Mouse (Mus musculus) CH12.LX (cell line): Measurements from ENCODE around the gene Map4k5. TPM values are rescaled to one million over a fixed set of nuclear protein-coding genes. Genes with fewer than 3 reads are reported as not detected.

Source experiments
- DNase-seq: peaks from one replicate; pipeline ENCODE4 v3.0.0-alpha.2; 2013; ENCODE audit errors: extremely low read depth
- H3K27ac ChIP-seq: 2 replicates; pipeline ENCODE4 v1.5.1; 2012; ENCODE audit warnings: low read depth, mild to moderate bottlenecking, control low read depth, moderate library complexity; ENCODE audit not compliant: insufficient read depth
- H3K27me3 ChIP-seq: replicated peaks from 2 replicates; pipeline ENCODE3; 2012; ENCODE audit warnings: inconsistent platforms
- H3K36me3 ChIP-seq, 2 experiments: replicated peaks in 1 of 2; 2 replicates each; pipeline versions ENCODE3 to v1.6.1; 2012; ENCODE audit warnings: inconsistent platforms in 1 of 2, low read length in 1 of 2, mild to moderate bottlenecking in 1 of 2, mixed read lengths in 1 of 2, moderate library complexity in 1 of 2; ENCODE audit not compliant: control insufficient read depth in 1 of 2, insufficient read depth in 1 of 2
- H3K4me1 ChIP-seq, 2 experiments: 2 replicates each; pipeline ENCODE4 v1.6.1; 2012; ENCODE audit warnings: inconsistent platforms in 1 of 2, moderate library complexity in 1 of 2; ENCODE audit not compliant: insufficient read depth in 2 of 2, control insufficient read depth in 1 of 2
- H3K4me2 ChIP-seq: 2 replicates; pipeline ENCODE4 v1.6.1; 2012; ENCODE audit warnings: low read depth, mild to moderate bottlenecking, control low read depth; ENCODE audit not compliant: poor library complexity, insufficient read depth, severe bottlenecking
- H3K4me3 ChIP-seq, 3 experiments: fragments of 150-350 bp in 1 of 3; sonication (generic) in 1 of 3; replicated peaks in 1 of 3; 2 replicates each; pipeline versions ENCODE3 to v1.5.1; 2011 to 2012; ENCODE audit warnings: low read depth in 2 of 3, low read length in 2 of 3, mild to moderate bottlenecking in 2 of 3, moderate library complexity in 2 of 3, control low read depth in 1 of 3, improper control_type of control experiment in 1 of 3, inconsistent platforms in 1 of 3, mixed read lengths in 1 of 3; ENCODE audit not compliant: poor library complexity in 1 of 3
- H3K79me2 ChIP-seq: replicated peaks from 2 replicates; pipeline ENCODE4 v1.6.1; 2012; ENCODE audit warnings: mild to moderate bottlenecking, moderate library complexity; ENCODE audit not compliant: control insufficient read depth, poor library complexity, insufficient read depth, severe bottlenecking; ENCODE audit errors: extremely low read depth
- H3K9ac ChIP-seq: 2 replicates; pipeline ENCODE4 v1.6.1; 2012; ENCODE audit warnings: low read depth, mild to moderate bottlenecking, control low read depth, moderate library complexity; ENCODE audit not compliant: insufficient read depth
- H3K9me3 ChIP-seq: replicated peaks from 2 replicates; pipeline ENCODE3; 2012; ENCODE audit warnings: low read length, inconsistent platforms, mixed read lengths
- CHD1 ChIP-seq: IDR thresholded peaks from 2 replicates; pipeline ENCODE4 v1.6.1; 2012; ENCODE audit warnings: low read depth, low read length, improper control_type of control experiment, inconsistent platforms
- CHD2 ChIP-seq: IDR thresholded peaks from 2 replicates; pipeline ENCODE4 v1.6.1; 2011; ENCODE audit warnings: low read length, improper control_type of control experiment
- CTCF ChIP-seq, 2 experiments: IDR thresholded peaks in 1 of 2; conservative IDR thresholded peaks in 1 of 2; 2 replicates each; pipeline ENCODE4 v1.5.1; 2011 to 2012; ENCODE audit warnings: low read depth in 2 of 2, low read length in 2 of 2, improper control_type of control experiment in 1 of 2, inconsistent platforms in 1 of 2, mild to moderate bottlenecking in 1 of 2, moderate library complexity in 1 of 2
- E2F4 ChIP-seq: IDR thresholded peaks from 2 replicates; pipeline ENCODE4 v1.6.1; 2011; ENCODE audit warnings: low read depth, low read length, improper control_type of control experiment; ENCODE audit not compliant: insufficient replicate concordance
- ELF1 ChIP-seq: IDR thresholded peaks from 2 replicates; pipeline ENCODE4 v1.6.1; 2014; ENCODE audit warnings: low read depth, mild to moderate bottlenecking, inconsistent platforms, low read length, improper control_type of control experiment
- ETS1 ChIP-seq: conservative IDR thresholded peaks from 2 replicates; pipeline ENCODE4 v1.6.1; 2012; ENCODE audit warnings: low read depth, mild to moderate bottlenecking, inconsistent platforms, low read length, improper control_type of control experiment, moderate library complexity
- HCFC1 ChIP-seq: IDR thresholded peaks from 2 replicates; pipeline ENCODE4 v1.6.1; 2012; ENCODE audit warnings: low read depth, mild to moderate bottlenecking, inconsistent platforms, low read length, improper control_type of control experiment
- IRF4 ChIP-seq: IDR thresholded peaks from 2 replicates; pipeline ENCODE4 v1.6.1; 2014; ENCODE audit warnings: low read depth, mild to moderate bottlenecking, inconsistent platforms, low read length, improper control_type of control experiment
- JUN ChIP-seq: IDR thresholded peaks from 2 replicates; pipeline ENCODE4 v1.6.1; 2011; ENCODE audit warnings: low read depth, mild to moderate bottlenecking, low read length, improper control_type of control experiment, moderate library complexity; ENCODE audit not compliant: insufficient read depth
- KAT2A ChIP-seq: IDR thresholded peaks from 2 replicates; pipeline ENCODE4 v1.6.1; 2012; ENCODE audit warnings: low read length, improper control_type of control experiment, inconsistent platforms; ENCODE audit not compliant: insufficient replicate concordance
- MAFK ChIP-seq: IDR thresholded peaks from 2 replicates; pipeline ENCODE4 v1.6.1; 2011; ENCODE audit warnings: low read length, improper control_type of control experiment; ENCODE audit not compliant: insufficient replicate concordance
- MEF2A ChIP-seq: IDR thresholded peaks from 2 replicates; pipeline ENCODE4 v1.6.1; 2014; ENCODE audit warnings: low read depth, mild to moderate bottlenecking, inconsistent platforms, low read length, improper control_type of control experiment, borderline replicate concordance
- MYC ChIP-seq: IDR thresholded peaks from 2 replicates; pipeline ENCODE4 v1.6.1; 2011; ENCODE audit warnings: low read depth, mild to moderate bottlenecking, improper control_type of control experiment, low read length
- NELFE ChIP-seq: IDR thresholded peaks from 2 replicates; pipeline ENCODE4 v1.6.1; 2011; ENCODE audit warnings: low read depth, low read length, improper control_type of control experiment
- PAX5 ChIP-seq: IDR thresholded peaks from 2 replicates; pipeline ENCODE4 v1.6.1; 2012; ENCODE audit warnings: low read length, inconsistent platforms, mixed read lengths
- POLR2A ChIP-seq: IDR thresholded peaks from 2 replicates; pipeline ENCODE4 v1.6.1; 2011; ENCODE audit warnings: low read depth, mild to moderate bottlenecking, improper control_type of control experiment, low read length
- POLR2AphosphoS2 ChIP-seq: IDR thresholded peaks from 2 replicates; pipeline ENCODE4 v1.6.1; 2011; ENCODE audit warnings: low read depth, low read length, improper control_type of control experiment
- RAD21 ChIP-seq: IDR thresholded peaks from 2 replicates; pipeline ENCODE4 v1.6.1; 2011; ENCODE audit warnings: low read depth, mild to moderate bottlenecking, low read length, improper control_type of control experiment, moderate library complexity
- SIN3A ChIP-seq: IDR thresholded peaks from 2 replicates; pipeline ENCODE4 v1.6.1; 2012; ENCODE audit warnings: low read length, improper control_type of control experiment, inconsistent platforms
- SMC3 ChIP-seq: IDR thresholded peaks from 2 replicates; pipeline ENCODE4 v1.6.1; 2011; ENCODE audit warnings: low read depth, low read length, improper control_type of control experiment
- TBP ChIP-seq: conservative IDR thresholded peaks from 2 replicates; pipeline ENCODE4 v1.6.1; 2011; ENCODE audit warnings: low read depth, low read length, improper control_type of control experiment
- TCF12 ChIP-seq: IDR thresholded peaks from 2 replicates; pipeline ENCODE4 v1.6.1; 2014; ENCODE audit warnings: low read depth, mild to moderate bottlenecking, inconsistent platforms, low read length, improper control_type of control experiment
- USF1 ChIP-seq: IDR thresholded peaks from 2 replicates; pipeline ENCODE4 v1.6.1; 2014; ENCODE audit warnings: low read depth, mild to moderate bottlenecking, inconsistent platforms, low read length, improper control_type of control experiment
- USF2 ChIP-seq: conservative IDR thresholded peaks from 2 replicates; pipeline ENCODE4 v1.6.1; 2011; ENCODE audit warnings: low read depth, low read length, improper control_type of control experiment
- ZKSCAN1 ChIP-seq: IDR thresholded peaks from 2 replicates; pipeline ENCODE4 v1.6.1; 2012; ENCODE audit warnings: low read depth, inconsistent platforms, low read length, improper control_type of control experiment, borderline replicate concordance
- ZMIZ1 ChIP-seq: IDR thresholded peaks from 2 replicates; pipeline ENCODE4 v1.6.1; 2012; ENCODE audit warnings: low read depth, mild to moderate bottlenecking, inconsistent platforms, low read length, improper control_type of control experiment
- dilution Hi-C: fragments of 300-500 bp; cut with MboI; formaldehyde crosslinking; loops from 2 replicates; pipeline ENCODE4 v1.14.3; 2020; ENCODE audit warnings: low sequenced_read_pairs; ENCODE audit not compliant: extremely low pct_unique_long_range_greater_than_20kb, extremely low pct_ligation_motif_present
- in situ Hi-C: fragments of 300-500 bp; cut with MboI; formaldehyde crosslinking; loops from 3 replicates; pipeline ENCODE4 v1.14.3; 2019; ENCODE audit warnings: low sequenced_read_pairs, low pct_ligation_motif_present, low pct_unique_long_range_greater_than_20kb, mixed read lengths
- polyA plus RNA-seq: library from polyadenylated mRNA; unstranded; fragments of >175 nt; gene quantifications from 2 replicates; pipeline ENCODE4 v1.2.1, GENCODE M21; 2012; ENCODE audit warnings: low read depth; ENCODE audit not compliant: insufficient read length
- total RNA-seq, 2 experiments: library from RNA; depleted of rRNA; stranded (reverse); fragments of 300-350 nt in 1 of 2; fragments of >200 nt in 1 of 2; gene quantifications; 2 replicates each; pipeline ENCODE4 v1.2.3; 2012 to 2014

Gene Map4k5
- total and polyA plus RNA-seq, 3 experiments = 7.8 to 13.5 (median 12.5) TPM

- dilution Hi-C loops (no loop called here), in situ Hi-C loops (no loop called here)
- no peaks in the 10 kb centered on the region for H3K9me3 ChIP-seq
- H3K36me3 ChIP-seq = no peaks in the 10 kb centered on the region
- no peaks in the 10 kb centered on the region for H3K79me2 ChIP-seq
- H3K27ac ChIP-seq = no peak overlapping the region
- no peaks in the 10 kb centered on the region for H3K4me1 ChIP-seq
- TF ChIP-seq POLR2A (no peak), ZKSCAN1 (no peak), TBP (no peak), POLR2AphosphoS2 (no peak), MYC (no peak), E2F4 (no peak), USF1 (no peak), MAFK (no peak), HCFC1 (no peak), CHD1 (no peak), TCF12 (no peak), PAX5 (no peak)
- no peaks in the 10 kb centered on the region for H3K27me3 ChIP-seq
- H3K9ac ChIP-seq = no peak overlapping the region
- DNase-seq = no peak
- no peak overlapping the region for H3K4me3 ChIP-seq
- no peak overlapping the region for H3K4me2 ChIP-seq
Observed at GRCm38 (mm10) chr12:69777957-69778356, 115.0 kb downstream of the Map4k5 start.

GRCm38 (mm10) chr12:69777341-69777730 is 115.7 kb downstream of the Map4k5 start:
- dilution Hi-C loops (no loop called here), in situ Hi-C loops (no loop called here)
- Histone ChIP-seq H3K9ac (no peak overlapping the region), H3K9me3 (no peaks in the 10 kb centered on the region), H3K4me3 (no peak overlapping the region), H3K4me1 (no peaks in the 10 kb centered on the region), H3K27me3 (no peaks in the 10 kb centered on the region), H3K79me2 (no peaks in the 10 kb centered on the region), H3K36me3 (no peaks in the 10 kb centered on the region), H3K27ac (no peak overlapping the region), H3K4me2 (no peak overlapping the region)
- TF ChIP-seq TBP (no peak), HCFC1 (no peak), IRF4 (no peak), ZMIZ1 (no peak), ETS1 (no peak), USF2 (no peak), CHD2 (no peak), RAD21 (no peak), KAT2A (no peak), POLR2AphosphoS2 (no peak), NELFE (no peak), JUN (no peak), POLR2A (no peak), MEF2A (no peak), CTCF (conservative IDR thresholded peaks at IDR 0.05 in 1 of 2, IDR thresholded peaks at IDR 0.05 in 1 of 2; ENCODE audit: low read depth in 2 of 2, low read length in 2 of 2) (no peak), SIN3A (no peak), ELF1 (no peak), SMC3 (no peak), CHD1 (no peak)
- no peak for DNase-seq
